Mouse (Mus musculus): Measurements from ENCODE around the gene Exd2.

Gene Exd2

GRCm38 (mm10) chr12:80495691-80496090 is 32.8 kb downstream of the Exd2 start:
- no peak for DNase-seq (ENCODE audit: low spot score)

- DNase-seq (ENCODE audit: low spot score): peak; percentile 52
Observed at GRCm38 (mm10) chr12:80498356-80498755, 35.5 kb downstream of the Exd2 start.

- no peak for DNase-seq (ENCODE audit: low spot score)
Observed at GRCm38 (mm10) chr12:80500506-80500905, 37.6 kb downstream of the Exd2 start.

DNA sequence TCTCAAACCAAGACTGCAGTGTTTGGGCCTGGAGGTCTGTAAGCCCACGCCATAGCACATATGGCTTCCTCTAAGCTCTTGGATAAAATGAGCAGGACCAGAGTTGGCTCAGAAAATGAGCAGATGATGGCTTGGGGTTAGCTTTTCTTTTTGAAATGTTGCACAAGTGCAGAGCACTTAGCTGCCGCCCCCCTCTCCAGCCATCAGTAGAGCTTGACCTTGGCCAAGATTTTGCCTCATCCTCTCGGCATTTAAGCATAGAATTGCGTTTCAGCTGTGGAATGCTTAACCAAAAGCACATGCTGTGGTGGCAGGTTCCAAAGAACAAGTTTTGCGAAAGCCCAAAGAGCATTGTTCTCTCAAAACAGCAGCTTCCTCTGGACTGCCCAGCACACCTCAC is 41.8 kb downstream of the Exd2 start:
- peak; percentile 37 for DNase-seq (ENCODE audit: low spot score)

DNA sequence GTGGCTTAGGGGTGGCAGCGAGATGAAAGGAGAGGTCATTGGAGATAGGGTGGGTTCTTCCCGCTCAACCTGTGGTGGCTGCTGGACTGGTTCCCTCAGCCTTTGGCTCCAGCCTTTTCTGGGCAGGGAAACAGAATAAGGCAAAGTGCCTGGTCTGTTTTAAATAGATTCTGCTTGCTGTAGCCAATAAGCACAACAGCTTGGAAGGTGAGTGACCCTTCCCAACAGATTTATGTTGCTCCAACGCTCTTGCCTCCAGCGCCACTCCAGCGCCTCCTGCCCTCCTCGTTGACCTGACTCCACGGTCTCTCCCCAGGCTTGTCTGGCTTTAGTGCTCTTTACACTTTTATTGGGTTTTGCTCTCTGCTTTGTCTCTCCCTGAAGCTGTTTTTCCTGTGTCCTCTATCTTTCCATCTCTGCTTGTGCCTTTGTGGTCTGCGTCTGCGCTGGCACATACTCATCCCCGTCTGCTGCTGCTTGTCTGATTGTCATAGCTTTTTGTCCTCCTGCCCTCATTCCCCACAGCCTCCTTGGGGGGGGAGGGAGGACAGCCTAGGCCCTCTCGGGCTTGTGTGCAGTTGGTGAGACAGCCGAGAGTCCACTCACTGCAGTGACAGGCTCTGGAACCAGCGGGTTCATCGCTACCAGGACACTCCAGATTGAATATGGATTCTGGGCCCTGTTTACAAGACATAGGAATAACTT is 44.3 kb downstream of the Exd2 start:
- DNase-seq (ENCODE audit: low spot score): no peak

DNA sequence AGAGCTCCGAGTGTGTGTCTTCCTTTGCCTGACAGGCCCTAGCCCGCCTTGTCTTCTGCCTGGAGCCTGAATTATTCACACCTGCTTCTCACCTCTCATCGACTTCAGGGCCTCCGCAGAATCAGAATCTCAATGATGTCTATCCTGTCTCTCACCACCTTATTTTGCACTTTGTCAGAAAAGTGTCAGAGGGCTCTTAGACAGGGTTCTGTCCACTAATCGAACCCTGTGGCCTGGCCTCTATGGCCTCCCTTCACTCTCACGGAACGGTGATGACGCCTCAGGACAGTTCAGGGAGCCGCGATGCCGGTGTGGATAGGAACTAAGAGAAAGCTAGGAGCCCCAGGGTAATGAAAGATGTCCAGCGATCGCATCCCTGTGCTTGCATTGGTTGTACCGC is 55.1 kb downstream of the Exd2 start, which contains the start of gene Galnt16:
Galnt16 (plus strand) TSS at position 301 of the 400 bp plus-strand sequence.
- DNase-seq (ENCODE audit: low spot score): no peak

- DNase-seq (ENCODE audit: low spot score): no peak
Observed at GRCm38 (mm10) chr12:80518393-80518756, 55.5 kb downstream of the Exd2 start.

- DNase-seq (ENCODE audit: low spot score): no peak
Observed at GRCm38 (mm10) chr12:80518757-80519620, 56.1 kb downstream of the Exd2 start.

GRCm38 (mm10) chr12:80519621-80520332 is 56.9 kb downstream of the Exd2 start:
- no peak for DNase-seq (ENCODE audit: low spot score)

DNA sequence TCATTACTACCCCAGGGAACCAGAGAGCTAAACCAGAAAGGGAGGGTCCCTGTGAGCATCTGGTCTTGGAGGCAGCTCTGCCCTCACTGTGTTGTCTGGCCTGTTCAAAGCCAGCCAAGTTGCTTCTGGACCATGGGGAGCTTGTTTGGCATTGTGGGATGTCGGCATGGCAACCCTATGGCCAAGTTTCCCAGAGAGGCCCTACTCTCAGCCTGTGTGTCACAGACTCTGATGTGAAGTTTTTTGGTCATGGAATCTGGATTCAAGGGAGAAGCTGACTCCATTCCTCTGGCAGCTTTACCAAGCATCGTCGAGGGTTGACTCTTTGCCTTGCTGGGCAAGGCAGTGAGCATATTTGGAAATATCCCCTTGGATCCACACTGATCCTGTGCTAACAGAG is 59.1 kb downstream of the Exd2 start:
- DNase-seq (ENCODE audit: low spot score): peak; percentile 56

GRCm38 (mm10) chr12:80524276-80524921 is 61.5 kb downstream of the Exd2 start:
- no peak for DNase-seq (ENCODE audit: low spot score)

GRCm38 (mm10) chr12:80525513-80525912 is 62.6 kb downstream of the Exd2 start:
- no peak for DNase-seq (ENCODE audit: low spot score)

GRCm38 (mm10) chr12:80526511-80526910 is 63.6 kb downstream of the Exd2 start:
- DNase-seq (ENCODE audit: low spot score): no peak

GRCm38 (mm10) chr12:80527727-80528389 is 65.0 kb downstream of the Exd2 start:
- no peak for DNase-seq (ENCODE audit: low spot score)

- peak; percentile 32 for DNase-seq (ENCODE audit: low spot score)
Observed at GRCm38 (mm10) chr12:80530052-80530451, 67.2 kb downstream of the Exd2 start.

DNA sequence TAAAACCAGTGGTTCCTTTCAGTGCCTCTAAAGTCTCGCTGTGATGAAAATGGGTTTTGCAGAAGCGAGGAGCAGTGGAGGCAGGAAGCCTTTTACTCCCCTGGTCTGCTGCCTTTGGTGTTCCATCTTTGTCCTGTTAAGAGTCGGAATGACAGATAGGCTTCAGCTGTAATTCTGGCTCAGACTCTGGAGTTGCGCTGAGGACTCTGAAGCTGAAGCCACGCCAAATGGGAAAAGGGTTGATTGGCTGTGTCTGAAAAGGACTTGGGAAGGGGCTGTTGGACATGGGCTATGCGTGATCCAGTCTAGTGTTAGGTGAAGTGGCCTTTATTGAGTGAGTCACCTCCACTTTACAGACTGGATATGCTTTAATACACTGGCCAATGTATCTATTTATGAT is 67.7 kb downstream of the Exd2 start:
- DNase-seq (ENCODE audit: low spot score): peak; percentile 15

- no peak for DNase-seq (ENCODE audit: low spot score)
Observed at GRCm38 (mm10) chr12:80531585-80531984, 68.7 kb downstream of the Exd2 start.

- peak; percentile 12 for DNase-seq (ENCODE audit: low spot score)
Observed at GRCm38 (mm10) chr12:80533876-80534275, 71.0 kb downstream of the Exd2 start.

DNA sequence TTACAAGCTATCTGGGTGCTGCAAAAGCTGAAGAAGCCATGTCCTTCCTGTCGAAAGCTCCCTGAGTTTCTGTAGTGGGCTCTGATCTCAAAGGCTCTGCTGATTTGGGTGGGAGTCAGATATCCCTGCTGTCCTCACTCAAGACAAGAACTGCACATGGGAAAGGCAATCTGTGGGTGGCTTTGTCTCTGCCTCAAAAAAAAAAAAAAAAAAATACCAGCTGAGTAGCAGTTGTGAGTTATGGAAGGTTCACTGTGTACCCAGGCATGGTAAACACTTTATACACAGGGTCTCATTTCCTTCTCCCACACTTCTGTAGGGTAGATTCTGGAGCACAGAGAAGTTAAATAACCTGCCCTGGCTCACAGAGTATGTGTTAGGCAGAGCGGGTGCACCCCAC is 74.4 kb downstream of the Exd2 start:
- no peak for DNase-seq (ENCODE audit: low spot score)

- DNase-seq (ENCODE audit: low spot score): no peak
Observed at GRCm38 (mm10) chr12:80538311-80538710, 75.4 kb downstream of the Exd2 start.

GRCm38 (mm10) chr12:80545310-80545709 is 82.4 kb downstream of the Exd2 start:
- no peak for DNase-seq (ENCODE audit: low spot score)

GRCm38 (mm10) chr12:80549646-80550045 is 86.8 kb downstream of the Exd2 start:
- no peak for DNase-seq (ENCODE audit: low spot score)
